Mouse (Mus musculus) testis, adult 2 months (tissue): Measurements from ENCODE around the gene Wdfy4.

Experiments used
- CTCF ChIP-seq: fragments of 200-500 bp; IDR thresholded peaks from 2 replicates; pipeline ENCODE4 v1.5.1; 2012; ENCODE audit warnings: low read depth, mild to moderate bottlenecking, inconsistent platforms, low read length, moderate library complexity; ENCODE audit not compliant: control insufficient read depth, insufficient read depth, insufficient replicate concordance
- POLR2A ChIP-seq: fragments of 200-500 bp; IDR thresholded peaks from 2 replicates; pipeline ENCODE4 v1.6.1; 2012; ENCODE audit warnings: low read depth, mild to moderate bottlenecking, inconsistent platforms, low read length, moderate library complexity; ENCODE audit not compliant: control insufficient read depth

DNA sequence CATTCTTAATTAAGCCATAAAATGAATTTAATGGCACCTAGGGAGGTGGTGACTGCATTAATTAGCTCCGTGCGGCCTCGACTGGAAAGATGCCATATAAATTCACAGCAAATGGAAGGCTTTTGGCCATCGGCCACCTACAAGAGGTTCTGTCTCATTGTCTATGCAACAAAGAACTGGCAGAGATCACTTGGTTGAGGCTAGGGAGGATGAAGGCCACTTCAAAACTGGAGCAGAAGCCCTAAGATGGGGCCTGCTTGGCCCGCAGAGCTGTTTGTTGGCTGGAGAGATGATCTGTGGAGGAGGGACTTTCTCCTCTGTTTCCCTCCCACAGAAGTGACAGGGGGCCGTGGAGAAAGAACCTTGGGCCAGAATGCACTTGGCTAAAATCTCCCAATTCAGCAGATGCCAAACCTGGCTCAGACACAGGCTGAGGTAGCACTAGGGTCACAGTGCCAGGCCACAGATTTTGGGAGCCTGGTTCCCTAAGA lies 103.9 kb downstream of the Wdfy4 start:
- TF ChIP-seq POLR2A: no peak
- no peak for TF ChIP-seq CTCF
